Mouse (Mus musculus) hindbrain, postnatal 0 days (tissue): Measurements from ENCODE around the gene Acox2. TPM values are rescaled to one million over a fixed set of nuclear protein-coding genes. Genes with fewer than 3 reads are reported as not detected.

Experiments
- ATAC-seq: fragments of 200-750 bp; cut with Nextera tagmentation; 2 replicates; pipeline ENCODE4 v1.8.0; 2017; ENCODE audit warnings: mild to moderate bottlenecking, moderate TSS enrichment, moderate library complexity
- DNase-seq: peaks from one replicate; pipeline ENCODE4 v3.0.0-alpha.2; 2015; ENCODE audit warnings: low spot score
- H3K27ac ChIP-seq: fragments of 300-500 bp; sonication (generic); 2 replicates; pipeline ENCODE4 v1.5.1; 2014; ENCODE audit warnings: mild to moderate bottlenecking
- H3K27me3 ChIP-seq: fragments of 300-500 bp; sonication (generic); 2 replicates; pipeline ENCODE4 v1.6.1; 2014; ENCODE audit warnings: low read length, mixed read lengths; ENCODE audit not compliant: insufficient read depth
- H3K36me3 ChIP-seq: fragments of 300-500 bp; sonication (generic); 2 replicates; pipeline ENCODE4 v1.6.1; 2014; ENCODE audit warnings: low read length, mixed read lengths; ENCODE audit not compliant: insufficient read depth
- H3K4me1 ChIP-seq: fragments of 300-500 bp; sonication (generic); 2 replicates; pipeline ENCODE4 v1.6.1; 2014; ENCODE audit warnings: antibody characterized with exemption, low read length, mixed read lengths; ENCODE audit not compliant: insufficient read depth
- H3K4me2 ChIP-seq: fragments of 300-500 bp; sonication (generic); 2 replicates; pipeline ENCODE4 v1.6.1; 2014; ENCODE audit warnings: low read depth, mild to moderate bottlenecking, low read length, moderate library complexity, mixed read lengths
- H3K4me3 ChIP-seq: fragments of 300-500 bp; sonication (generic); 2 replicates; pipeline ENCODE4 v1.5.1; 2014; ENCODE audit warnings: low read length
- H3K9ac ChIP-seq: fragments of 300-500 bp; sonication (generic); replicated peaks from 2 replicates; pipeline ENCODE4 v1.6.1; 2014; ENCODE audit warnings: mild to moderate bottlenecking, low read length, moderate library complexity, mixed read lengths
- H3K9me3 ChIP-seq: fragments of 300-500 bp; sonication (generic); 2 replicates; pipeline ENCODE4 v1.6.1; 2016; ENCODE audit warnings: low read length, mixed read lengths
- CTCF ChIP-seq: IDR thresholded peaks from 2 replicates; pipeline ENCODE4 v1.5.1; 2016; ENCODE audit warnings: antibody characterized with exemption, control low read depth, low read depth
- WGBS: fragments of 180-500 bp; shearing (Covaris S2); extraction: QIAGEN DNeasy Blood & Tissue Kit; methylation state at CpG from one replicate; pipeline ENCODE4 v1.1.7; 2014; 5-methylcytosine and 5-hydroxymethylcytosine counted together
- polyA plus RNA-seq: library from polyadenylated mRNA; unstranded; fragments of >200 nt; fragmentation: Nextera tagmentation; extraction: Ambion mirVana; gene quantifications from 2 replicates; pipeline ENCODE4 v1.2.1, GENCODE M21; 2015
- total RNA-seq: library from RNA; depleted of rRNA; stranded (reverse); fragments of >200 nt; gene quantifications from 2 replicates; pipeline ENCODE4 v1.2.3, GENCODE M21; 2014; rRNA removed

The Acox2 gene
- total and polyA plus RNA-seq, 2 experiments from 2014 or later = 0.41 TPM; not detected in 1

DNA sequence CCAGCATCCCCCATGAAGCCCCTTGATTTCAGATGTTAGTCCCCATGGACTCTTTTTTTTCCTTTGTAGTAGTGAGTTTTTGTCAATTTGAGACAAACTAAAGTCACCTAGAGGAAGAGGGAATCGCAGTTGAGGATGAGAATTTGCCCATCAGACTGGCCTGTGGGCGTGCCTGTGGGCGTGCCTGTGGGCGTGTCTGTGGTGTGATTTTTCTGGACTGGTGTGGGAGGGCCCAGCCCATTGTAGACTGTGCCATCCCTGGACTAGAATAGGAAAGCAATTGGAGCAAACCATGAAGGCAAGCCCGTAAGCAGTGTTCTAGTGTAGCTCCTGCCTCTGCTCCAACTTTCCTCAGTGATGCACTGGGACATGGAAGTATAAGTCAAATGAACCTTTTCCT lies 82.9 kb downstream of the Acox2 start:
- no peak for TF ChIP-seq CTCF
- no peak overlapping the region for H3K4me3 ChIP-seq
- H3K27ac ChIP-seq = no peak overlapping the region
- no peaks in the 10 kb centered on the region for H3K4me1 ChIP-seq
- no peak for ATAC-seq
- no peaks in the 10 kb centered on the region for H3K36me3 ChIP-seq
- no peak for DNase-seq
- H3K9me3 ChIP-seq = no peaks in the 10 kb centered on the region
- no peaks in the 10 kb centered on the region for H3K27me3 ChIP-seq
- WGBS = 53% methylated on average over 5 of the region's 5 CpGs
- no peak overlapping the region for H3K9ac ChIP-seq
- no peak overlapping the region for H3K4me2 ChIP-seq

Other genes starting within 250 kb of the Acox2 start
- gene Rpp14, start 179.0 kb downstream of the Acox2 start, total RNA-seq = 16.1 and 18.9 TPM in 2 replicates
- 36.2 and 45.3 TPM in 2 replicates for gene Rpp14, start 179.0 kb downstream of the Acox2 start, polyA plus RNA-seq
- gene Pxk, start 161.1 kb downstream of the Acox2 start, total RNA-seq = 24.5 and 36.3 TPM in 2 replicates
- gene Pxk, start 161.1 kb downstream of the Acox2 start, polyA plus RNA-seq = 55.5 and 57.4 TPM in 2 replicates
- gene Pdhb, start 86.3 kb downstream of the Acox2 start, total RNA-seq = 123 and 135 TPM in 2 replicates
- 292 and 295 TPM in 2 replicates for gene Pdhb, start 86.3 kb downstream of the Acox2 start, polyA plus RNA-seq
- 15.2 and 21.1 TPM in 2 replicates for gene Kctd6, start 45.2 kb downstream of the Acox2 start, total RNA-seq
- 41.8 and 42.2 TPM in 2 replicates for gene Kctd6, start 45.2 kb downstream of the Acox2 start, polyA plus RNA-seq
- gene Fam107a, start 58.7 kb upstream of the Acox2 start, total RNA-seq = 8.8 and 11.4 TPM in 2 replicates
- gene Fam107a, start 58.7 kb upstream of the Acox2 start, polyA plus RNA-seq = 0.80 and 0.83 TPM in 2 replicates
- not detected in 2 replicates for gene Oit1, start 119.4 kb upstream of the Acox2 start, total RNA-seq
- 0.15 TPM in 1 of 2 replicates, not detected in the other for gene Oit1, start 119.4 kb upstream of the Acox2 start, polyA plus RNA-seq